Mouse (Mus musculus): ENCODE results near the gene Scn4a.

GRCm38 (mm10) chr11:106397656-106398055 is 44.6 kb upstream of the Scn4a start:
- no peak for TF ChIP-seq POLR2A (IDR thresholded peaks at IDR 0.05; ENCODE audit: control insufficient read depth, extremely low read depth, insufficient read depth, low read length, poor library complexity)
- peak; percentile 26; the same call in 1 of the 2 replicates for TF ChIP-seq CTCF (IDR thresholded peaks at IDR 0.05; ENCODE audit: borderline replicate concordance, control insufficient read depth, extremely low read depth, insufficient read depth, low read length, poor library complexity)
